Mouse (Mus musculus) limb, embryonic 14.5 days (tissue): ENCODE data around the gene Grhpr. TPM values are rescaled to one million over a fixed set of nuclear protein-coding genes. Genes with fewer than 3 reads are reported as not detected.

Experiments
- ATAC-seq: fragments of 200-750 bp; cut with Nextera tagmentation; 2 replicates; pipeline ENCODE4 v1.8.0; 2017; ENCODE audit warnings: low read depth, moderate number of reproducible peaks, moderate TSS enrichment; ENCODE audit not compliant: low FRiP score
- DNase-seq: peaks from one replicate; pipeline ENCODE4 v3.0.0-alpha.2; 2015; ENCODE audit warnings: low spot score
- H3K27ac ChIP-seq: fragments of 300-500 bp; sonication (generic); replicated peaks from 2 replicates; pipeline ENCODE4 v1.5.1; 2014; ENCODE audit warnings: low read depth, mild to moderate bottlenecking, low read length, moderate library complexity, mixed read lengths
- H3K27me3 ChIP-seq: fragments of 300-500 bp; sonication (generic); 2 replicates; pipeline ENCODE4 v1.6.1; 2014; ENCODE audit warnings: low read length, mixed read lengths; ENCODE audit not compliant: control insufficient read depth, insufficient read depth
- H3K36me3 ChIP-seq: fragments of 300-500 bp; sonication (generic); 2 replicates; pipeline ENCODE4 v1.6.1; 2014; ENCODE audit warnings: mild to moderate bottlenecking, low read length, moderate library complexity, mixed read lengths; ENCODE audit not compliant: control insufficient read depth, insufficient read depth
- H3K4me1 ChIP-seq: fragments of 300-500 bp; sonication (generic); 2 replicates; pipeline ENCODE4 v1.6.1; 2014; ENCODE audit warnings: antibody characterized with exemption, low read length, mixed read lengths; ENCODE audit not compliant: control insufficient read depth, insufficient read depth
- H3K4me2 ChIP-seq: fragments of 300-500 bp; sonication (generic); replicated peaks from 2 replicates; pipeline ENCODE4 v1.6.1; 2014; ENCODE audit warnings: low read depth, mild to moderate bottlenecking, low read length, moderate library complexity; ENCODE audit not compliant: severe bottlenecking
- H3K4me3 ChIP-seq: fragments of 300-500 bp; sonication (generic); replicated peaks from 2 replicates; pipeline ENCODE4 v1.5.1; 2014; ENCODE audit warnings: low read length
- H3K9ac ChIP-seq: fragments of 300-500 bp; sonication (generic); 2 replicates; pipeline ENCODE4 v1.6.1; 2014; ENCODE audit warnings: mild to moderate bottlenecking, low read depth, low read length, moderate library complexity; ENCODE audit not compliant: severe bottlenecking
- H3K9me3 ChIP-seq: fragments of 300-500 bp; sonication (generic); 2 replicates; pipeline ENCODE4 v1.6.1; 2016; ENCODE audit warnings: low read length; ENCODE audit not compliant: control insufficient read depth
- POLR2A ChIP-seq: fragments of 200-500 bp; IDR thresholded peaks from 2 replicates; pipeline ENCODE4 v1.8.0; 2012; ENCODE audit warnings: inconsistent platforms, mild to moderate bottlenecking, moderate library complexity, borderline replicate concordance; ENCODE audit not compliant: insufficient read depth, insufficient read length; ENCODE audit errors: extremely low read depth
- WGBS: fragments of 180-500 bp; shearing (Covaris S2); extraction: QIAGEN DNeasy Blood & Tissue Kit; methylation state at CpG from one replicate; pipeline ENCODE4 v1.1.7; 2014; 5-methylcytosine and 5-hydroxymethylcytosine counted together
- polyA plus RNA-seq, 2 experiments: library from polyadenylated mRNA; depleted of rRNA in 1 of 2; stranded (reverse) in 1 of 2; unstranded in 1 of 2; fragments of >200 nt; fragmentation: Nextera tagmentation in 1 of 2; extraction: Ambion mirVana in 1 of 2; gene quantifications; 2 replicates each; pipeline versions ENCODE4 v1.2.1 to v1.2.3; 2012 to 2014

The Grhpr gene
- polyA plus RNA-seq, 2 experiments, result 42.1 to 49.3 TPM

- H3K4me1 ChIP-seq, result no peaks in the 10 kb centered on the region
- DNase-seq (no peak), ATAC-seq (no peak)
- TF ChIP-seq POLR2A, result no peak
- no peak overlapping the region for H3K9ac ChIP-seq
- no peaks in the 10 kb centered on the region for H3K9me3 ChIP-seq
- no peaks in the 10 kb centered on the region for H3K27me3 ChIP-seq
- H3K4me3 ChIP-seq, result no peak overlapping the region
- no peak overlapping the region for H3K27ac ChIP-seq
- peaks cover 44% of the 10 kb centered on the region for H3K36me3 ChIP-seq
- 93% methylated on average over 9 of the region's 9 CpGs for WGBS
- H3K4me2 ChIP-seq, result no peak overlapping the region
Observed at GRCm38 (mm10) chr4:44993847-44994246, 12.7 kb downstream of the Grhpr start.

GRCm38 (mm10) chr4:44994776-44995175, 13.6 kb downstream of the Grhpr start:
- 90% methylated on average over 18 of the region's 18 CpGs for WGBS

GRCm38 (mm10) chr4:44998071-44998470, 16.9 kb downstream of the Grhpr start:
- no peaks in the 10 kb centered on the region for H3K4me1 ChIP-seq
- H3K36me3 ChIP-seq, result peaks cover 16% of the 10 kb centered on the region
- ATAC-seq (no peak), DNase-seq (no peak)
- H3K27me3 ChIP-seq, result no peaks in the 10 kb centered on the region
- no peak for TF ChIP-seq POLR2A
- 74% methylated on average over 3 of the region's 3 CpGs for WGBS
- H3K9ac ChIP-seq, result no peak overlapping the region
- H3K9me3 ChIP-seq, result no peaks in the 10 kb centered on the region
- no peak overlapping the region for H3K4me3 ChIP-seq
- H3K27ac ChIP-seq, result no peak overlapping the region
- no peak overlapping the region for H3K4me2 ChIP-seq

More at GRCm38 (mm10) chr4:44994776-44995175, 13.6 kb downstream of the Grhpr start:
- Histone ChIP-seq H3K9me3 (no peaks in the 10 kb centered on the region), H3K4me1 (no peaks in the 10 kb centered on the region), H3K4me3 (no peak overlapping the region), H3K27ac (no peak overlapping the region), H3K4me2 (no peak overlapping the region), H3K9ac (no peak overlapping the region), H3K27me3 (no peaks in the 10 kb centered on the region), H3K36me3 (peaks cover 35% of the 10 kb centered on the region)
- DNase-seq (no peak), ATAC-seq (no peak)
- TF ChIP-seq POLR2A, result no peak

- H3K4me1 ChIP-seq, result no peaks in the 10 kb centered on the region
- WGBS, result 89% methylated on average over 6 of the region's 6 CpGs
- no peaks in the 10 kb centered on the region for H3K9me3 ChIP-seq
- H3K27ac ChIP-seq, result no peak overlapping the region
- H3K27me3 ChIP-seq, result no peaks in the 10 kb centered on the region
- H3K4me3 ChIP-seq, result no peak overlapping the region
- no peak overlapping the region for H3K9ac ChIP-seq
- no peak for DNase-seq
- ATAC-seq, result no peak
- no peak for TF ChIP-seq POLR2A
- no peak overlapping the region for H3K4me2 ChIP-seq
- H3K36me3 ChIP-seq, result 0 out of 2 replicates have a peak, but pooled peaks cover 2% of the 10 kb centered on the region
Observed at GRCm38 (mm10) chr4:45000001-45000400, 18.8 kb downstream of the Grhpr start.

GRCm38 (mm10) chr4:45005452-45005851, 24.3 kb downstream of the Grhpr start:
- Histone ChIP-seq H3K4me1 (peaks cover 6% of the 10 kb centered on the region), H3K9ac (no peak overlapping the region), H3K9me3 (no peaks in the 10 kb centered on the region), H3K27ac (no peak overlapping the region), H3K4me2 (no peak overlapping the region), H3K27me3 (no peaks in the 10 kb centered on the region), H3K36me3 (no peaks in the 10 kb centered on the region), H3K4me3 (no peak overlapping the region)
- WGBS, result 89% methylated on average over 3 of the region's 3 CpGs
- ATAC-seq (no peak), DNase-seq (no peak)
- no peak for TF ChIP-seq POLR2A
